Mouse (Mus musculus) heart, postnatal 36 days (tissue): ENCODE results near the gene Gm17535. TPM values are rescaled to one million over a fixed set of nuclear protein-coding genes. Genes with fewer than 3 reads are reported as not detected.
A peak's percentile ranks its signal among the peaks of the same experiment; 100 is the strongest.
"Not testable (repeated sequence)": the region's sequence is repeated elsewhere in the genome, so short reads cannot be mapped to it uniquely, and the experiment has no call there.

Experiments
- DNase-seq, 2 experiments: peaks; one replicate each; pipeline ENCODE4 v3.0.0; 2021 to 2022
- intact Hi-C: fragments of 180-260 bp; cut with DNase I; formaldehyde crosslinking; loops from one replicate; pipeline ENCODE4 v1.15.1; 2025
- total RNA-seq, 2 experiments: library from RNA; stranded (reverse); gene quantifications; 2 replicates each; pipeline ENCODE4 v1.2.3; 2021

Gm17535 gene
- total RNA-seq = not detected

- intact Hi-C loops, DNase-seq: not testable (repeated sequence)
These were observed at the start of gene Gm17535 for GRCm38 (mm10) chr9:3034299-3034698. TSS of gene Gm17535 (plus strand) at chr9:3034599.

GRCm38 (mm10) chr9:3000445-3000972, 33.9 kb upstream of the Gm17535 start, which contains the start of gene Gm10722:
TSS of gene Gm10722 (plus strand) at chr9:3000922.
- peak in 1 of 2 experiments; percentile 29 for DNase-seq
- intact Hi-C loops = not testable (repeated sequence)

GRCm38 (mm10) chr9:3001006-3001405, 33.4 kb upstream of the Gm17535 start:
- intact Hi-C loops = not testable (repeated sequence)
- DNase-seq = peak; percentile 2 to 3

- intact Hi-C loops = not testable (repeated sequence)
- peak; percentile 94 to 95 for DNase-seq
These were observed 32.3 kb upstream of the Gm17535 start for GRCm38 (mm10) chr9:3001948-3002659.

GRCm38 (mm10) chr9:3002794-3003396, 31.5 kb upstream of the Gm17535 start, which contains the start of gene Gm11168:
TSS of gene Gm11168 (plus strand) at chr9:3003346.
- DNase-seq, intact Hi-C loops: not testable (repeated sequence)

GRCm38 (mm10) chr9:3006179-3006578, 28.2 kb upstream of the Gm17535 start:
- DNase-seq, intact Hi-C loops: not testable (repeated sequence)

GRCm38 (mm10) chr9:3006636-3007035, 27.8 kb upstream of the Gm17535 start:
- DNase-seq = peak; percentile 75 to 89
- intact Hi-C loops = not testable (repeated sequence)

- intact Hi-C loops, DNase-seq: not testable (repeated sequence)
These were observed 27.1 kb upstream of the Gm17535 start for GRCm38 (mm10) chr9:3007272-3007671.

GRCm38 (mm10) chr9:3009331-3009730, 25.1 kb upstream of the Gm17535 start:
- DNase-seq, intact Hi-C loops: not testable (repeated sequence)

GRCm38 (mm10) chr9:3012054-3012621, 22.3 kb upstream of the Gm17535 start:
- DNase-seq, intact Hi-C loops: not testable (repeated sequence)

- intact Hi-C loops = not testable (repeated sequence)
These were observed 21.6 kb upstream of the Gm17535 start, which contains the start of gene Gm10721 for GRCm38 (mm10) chr9:3012733-3013279. TSS of gene Gm10721 (plus strand) at chr9:3013140.

GRCm38 (mm10) chr9:3015354-3015753, 19.0 kb upstream of the Gm17535 start, which contains the start of gene Gm10720:
TSS of gene Gm10720 (plus strand) at chr9:3015654.
- DNase-seq, intact Hi-C loops: not testable (repeated sequence)

More at GRCm38 (mm10) chr9:3012733-3013279, 21.6 kb upstream of the Gm17535 start, which contains the start of gene Gm10721:
- DNase-seq = not testable (repeated sequence)

- DNase-seq, intact Hi-C loops: not testable (repeated sequence)
These were observed 18.5 kb upstream of the Gm17535 start for GRCm38 (mm10) chr9:3015896-3016295.

GRCm38 (mm10) chr9:3017108-3017507, 17.3 kb upstream of the Gm17535 start, which contains the start of gene Gm10719:
TSS of gene Gm10719 (plus strand) at chr9:3017408.
- intact Hi-C loops, DNase-seq: not testable (repeated sequence)

- intact Hi-C loops = not testable (repeated sequence)
- peak in 1 of 2 experiments; percentile 7 for DNase-seq
These were observed 15.5 kb upstream of the Gm17535 start for GRCm38 (mm10) chr9:3018944-3019343.

GRCm38 (mm10) chr9:3019835-3020727, 14.3 kb upstream of the Gm17535 start:
- intact Hi-C loops = not testable (repeated sequence)
- peak; percentile 23 to 54 for DNase-seq

- peak; percentile 60 to 61 for DNase-seq
- intact Hi-C loops = not testable (repeated sequence)
These were observed 11.9 kb upstream of the Gm17535 start for GRCm38 (mm10) chr9:3022316-3023008.

GRCm38 (mm10) chr9:3023312-3023984, 11.0 kb upstream of the Gm17535 start, which contains the start of gene Gm10718:
TSS of gene Gm10718 (plus strand) at chr9:3023547.
- intact Hi-C loops = not testable (repeated sequence)
- peak in 1 of 2 experiments; percentile 5 for DNase-seq
